In the genomic region with DNA sequence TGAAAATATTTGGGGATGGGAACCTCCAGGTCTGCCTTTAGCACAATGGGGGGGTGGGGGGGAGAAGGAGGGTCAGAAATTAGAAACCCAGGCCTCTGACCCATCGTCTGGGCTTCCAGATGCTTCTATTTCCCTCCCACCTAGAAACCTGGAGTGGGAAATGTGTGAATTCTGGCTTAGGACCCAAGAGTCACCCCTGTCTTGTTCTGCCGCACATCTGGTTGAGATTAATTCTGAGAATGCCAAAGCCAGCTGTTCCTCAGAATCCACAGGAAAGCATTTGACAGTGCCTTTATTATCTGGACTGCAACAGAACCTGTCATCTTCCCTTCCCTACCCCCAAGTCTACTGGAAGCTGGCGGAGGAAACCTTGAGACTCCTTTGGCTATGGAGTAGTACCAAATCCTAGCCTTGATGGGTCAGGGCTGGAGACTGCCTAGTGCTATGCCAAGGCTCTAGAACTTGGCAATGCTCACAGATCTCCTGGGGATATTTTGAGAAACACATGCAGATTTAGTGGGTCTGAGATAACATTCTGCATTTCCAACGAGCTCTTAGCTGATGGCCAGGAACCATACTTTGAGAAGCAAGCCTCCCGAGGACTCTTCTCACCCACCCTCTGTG, we compare ENCODE assay signal across 31 mouse cellular contexts. TPM values are rescaled to one million over a fixed set of nuclear protein-coding genes. Genes with fewer than 3 reads are reported as not detected.
DNase-seq lines count a peak whose midpoint lies in the region; ATAC-seq lines count a peak whose summit lies in the region.
"Had no signal": no experiment of that assay in that cellular context is flagged by ENCODE, and none has a peak within 500 bp of the region (broad histone marks: within the 10 kb centered on the region; RNA-seq: fewer than 3 reads in every experiment).

No protein-coding gene starts in this region.

- H3K27me3 ChIP-seq in neural tube, embryonic 15.5 days (replicated peaks): 0 out of 2 replicates have a peak, but pooled peaks cover 5% of the 10 kb centered on the region
- H3K27me3 ChIP-seq: stomach, embryonic 15.5 days had no signal

- H3K4me2 ChIP-seq in neural tube, embryonic 15.5 days: no peak overlapping the region
- H3K4me2 ChIP-seq: heart, embryonic 15.5 days; hindbrain, embryonic 13.5 days; liver, embryonic 12.5 days; neural tube, embryonic 13.5 days; stomach, embryonic 15.5 days had no signal

- H3K4me3 ChIP-seq in neural tube, embryonic 15.5 days (replicated peaks): no peak overlapping the region
- H3K4me3 ChIP-seq: heart, embryonic 15.5 days; hindbrain, embryonic 13.5 days; liver, embryonic 12.5 days; megakaryocyte, embryonic 14.5 days; neural tube, embryonic 13.5 days; stomach, embryonic 15.5 days had no signal

- peaks cover 26% of the 10 kb centered on the region for H3K4me1 ChIP-seq in neural tube, embryonic 15.5 days

- WGBS in neural tube, embryonic 15.5 days: 76% methylated on average over 5 of the region's 5 CpGs

- H3K27ac ChIP-seq in neural tube, embryonic 15.5 days (replicated peaks): no peak overlapping the region
- H3K27ac ChIP-seq: heart, embryonic 15.5 days; hindbrain, embryonic 13.5 days; liver, embryonic 12.5 days; neural tube, embryonic 13.5 days; stomach, embryonic 15.5 days had no signal

- ATAC-seq in neural tube, embryonic 15.5 days (ENCODE audit: low FRiP score): no peak
- ATAC-seq: forebrain, postnatal 0 days; liver, embryonic 12.5 days had no signal

- no peak overlapping the region for H3K9ac ChIP-seq in neural tube, embryonic 15.5 days (replicated peaks)
- H3K9ac ChIP-seq: forebrain, postnatal 0 days; heart, embryonic 15.5 days; hindbrain, embryonic 13.5 days; liver, embryonic 12.5 days; neural tube, embryonic 13.5 days; stomach, embryonic 15.5 days had no signal

- peak; percentile 45 for DNase-seq in adrenal gland, postnatal 10 days
- no peak for DNase-seq in adrenal gland, postnatal 36 days
- peak; percentile 24 for DNase-seq in neural tube, embryonic 10.5 days (ENCODE audit: extremely low spot score, low spot score)
- peak; percentile 24 for DNase-seq in fibroblast of lung, adult 2 months (ENCODE audit: low read depth)
- peak; percentile 53 for DNase-seq in mesoderm, embryonic 11.5 days (ENCODE audit: low read depth, low spot score)
- DNase-seq in heart, adult 8-10 months (ENCODE audit: low spot score): no peak
- DNase-seq in cerebellum, postnatal 4 days (ENCODE audit: low spot score in 2 of 2): no peak
- DNase-seq: cerebellum, adult 2 months; forebrain, postnatal 0 days; gastrocnemius, postnatal 25 days; heart, adult 18-20 months; heart, postnatal 36 days; kidney, adult 18-20 months; layer of hippocampus, adult 9-11 months; lung, adult 18-20 months; lung, postnatal 14 days; midbrain, embryonic 14.5 days; thymus, postnatal 14 days had no signal

- H3K36me3 ChIP-seq in neural tube, embryonic 15.5 days: no peaks in the 10 kb centered on the region
- H3K36me3 ChIP-seq: heart, embryonic 15.5 days; hindbrain, embryonic 13.5 days; liver, embryonic 12.5 days; neural tube, embryonic 13.5 days; stomach, embryonic 15.5 days had no signal

- H3K9me3 ChIP-seq in neural tube, embryonic 15.5 days (replicated peaks): no peaks in the 10 kb centered on the region
- H3K9me3 ChIP-seq: heart, embryonic 15.5 days; liver, embryonic 12.5 days; stomach, embryonic 15.5 days had no signal

RNA-seq across cellular contexts. Expression of a gene that starts 2.9 kb away (rescaled TPM):
- total RNA-seq in adrenal gland, postnatal 10 days (2021): not detected
- total RNA-seq in adrenal gland, postnatal 36 days (2021): not detected
- polyA plus RNA-seq in neural tube, embryonic 15.5 days (2015; fragmentation: Nextera tagmentation; extraction: Ambion mirVana): 0.24 and 0.26 TPM in 2 replicates
- total RNA-seq in heart, adult 8-10 months (2022): not detected
- total RNA-seq: common myeloid progenitor, adult 5-6 weeks; forebrain, postnatal 0 days; gastrocnemius, postnatal 25 days; heart, adult 18-20 months; heart, postnatal 36 days; left cerebral cortex, adult 18-20 months; left cerebral cortex, postnatal 25 days had no signal
- polyA plus RNA-seq: cerebellum, adult 2 months; heart, embryonic 15.5 days; large intestine, adult 2 months; liver, embryonic 12.5 days; midbrain, embryonic 14.5 days had no signal

RNA-seq across cellular contexts. Expression of a gene that starts 13.0 kb away (rescaled TPM):
- total RNA-seq in adrenal gland, postnatal 10 days (2021): 1 to 10 TPM; 1.0 to 6.2 TPM
- under 1 TPM in 1 of 2 experiments, not detected in 1; 0.49 TPM for total RNA-seq in adrenal gland, postnatal 36 days (2021)
- polyA plus RNA-seq in neural tube, embryonic 15.5 days (2015; fragmentation: Nextera tagmentation; extraction: Ambion mirVana): 0.40 and 0.87 TPM in 2 replicates
- total RNA-seq in heart, adult 8-10 months (2022): 100 to 1,000 TPM in 2 of 4 experiments, 10 to 100 TPM in 2; 97.3 to 112 (median 103) TPM
- total RNA-seq: left cerebral cortex, adult 18-20 months; left cerebral cortex, postnatal 25 days had no signal
- polyA plus RNA-seq: forebrain, embryonic 11.5 days; liver, embryonic 12.5 days had no signal

RNA-seq across cellular contexts. Expression of a gene that starts 23.5 kb away (rescaled TPM):
- total RNA-seq in adrenal gland, postnatal 10 days (2021): 10 to 100 TPM; 51.0 to 53.3 TPM
- total RNA-seq in adrenal gland, postnatal 36 days (2021): 10 to 100 TPM; 69.3 to 79.2 TPM
- 82.8 and 93.1 TPM in 2 replicates for polyA plus RNA-seq in neural tube, embryonic 15.5 days (2015; fragmentation: Nextera tagmentation; extraction: Ambion mirVana)
- 10 to 100 TPM; 53.6 to 60.6 (median 56.2) TPM for total RNA-seq in heart, adult 8-10 months (2022)

RNA-seq across cellular contexts. Expression of a gene that starts 26.7 kb away (rescaled TPM):
- under 1 TPM in 1 of 2 experiments, not detected in 1; 0.09 TPM for total RNA-seq in adrenal gland, postnatal 10 days (2021)
- total RNA-seq in adrenal gland, postnatal 36 days (2021): not detected
- polyA plus RNA-seq in neural tube, embryonic 15.5 days (2015; fragmentation: Nextera tagmentation; extraction: Ambion mirVana): 5.9 and 13.7 TPM in 2 replicates
- not detected for total RNA-seq in heart, adult 8-10 months (2022)
- total RNA-seq: common myeloid progenitor, adult 5-6 weeks; gastrocnemius, postnatal 25 days; heart, adult 18-20 months; heart, postnatal 36 days had no signal
- polyA plus RNA-seq: heart, embryonic 15.5 days; kidney, embryonic 16.5 days; liver, embryonic 12.5 days had no signal

RNA-seq across cellular contexts. Expression of a gene that starts 32.8 kb away (rescaled TPM):
- 10 to 100 TPM; 35.4 to 46.3 TPM for total RNA-seq in adrenal gland, postnatal 10 days (2021)
- total RNA-seq in adrenal gland, postnatal 36 days (2021): 10 to 100 TPM; 35.7 to 52.5 TPM
- polyA plus RNA-seq in neural tube, embryonic 15.5 days (2015; fragmentation: Nextera tagmentation; extraction: Ambion mirVana): 19.3 and 21.2 TPM in 2 replicates
- total RNA-seq in heart, adult 8-10 months (2022): 1 to 10 TPM; 7.4 to 9.5 (median 7.7) TPM

Comparison
In these comparisons a context has a peak if more than half of its experiments do, and no peak if none do; other contexts are left out.
1. DNase-seq: peak in adrenal gland, postnatal 10 days (single experiment), neural tube, embryonic 10.5 days (single experiment), fibroblast of lung, adult 2 months (single experiment) and mesoderm, embryonic 11.5 days (single experiment); none in adrenal gland, postnatal 36 days (0 of 2), heart, adult 8-10 months (single experiment) and cerebellum, postnatal 4 days (0 of 2).
2. RNA of a gene that starts 13.0 kb away (total RNA-seq): 97.3 to 112 TPM in heart, adult 8-10 months; 1.0 to 6.2 TPM in adrenal gland, postnatal 10 days and 0.49 TPM in adrenal gland, postnatal 36 days; every median in the first group is over 10 times any median in the second.